In genomic region chr11:109258941-109259910, GRCm38 (mm10) we compare ENCODE assay signal across 12 mouse cellular contexts. TPM values are rescaled to one million over a fixed set of nuclear protein-coding genes. Genes with fewer than 3 reads are reported as not detected.
DNase-seq lines count a peak whose midpoint lies in the region; ATAC-seq lines count a peak whose summit lies in the region.
"Had no signal": no experiment of that assay in that cellular context is flagged by ENCODE, and none has a peak within 500 bp of the region (broad histone marks: within the 10 kb centered on the region; RNA-seq: fewer than 3 reads in every experiment).

No protein-coding gene starts in this region.

- no peaks in the 10 kb centered on the region for H3K4me1 ChIP-seq in forebrain, embryonic 16.5 days (replicated peaks; ENCODE audit: control insufficient read depth, insufficient read depth, low read length)
- no peaks in the 10 kb centered on the region for H3K4me1 ChIP-seq in forebrain, embryonic 11.5 days (replicated peaks; ENCODE audit: control insufficient read depth, insufficient read depth, low read length)
- H3K4me1 ChIP-seq in midbrain, embryonic 16.5 days (ENCODE audit: control insufficient read depth, insufficient read depth, low read length): peaks cover 5% of the 10 kb centered on the region
- H3K4me1 ChIP-seq: neural tube, embryonic 12.5 days had no signal

- DNase-seq in forebrain, embryonic 11.5 days (ENCODE audit: low spot score): no peak
- DNase-seq in R1 (ENCODE audit: low read depth, low spot score): peak; percentile 39
- DNase-seq in spleen, postnatal 4 days (ENCODE audit: low spot score in 2 of 2): no peak
- DNase-seq in kidney, postnatal 25 days: no peak
- DNase-seq: liver; lung, postnatal 4 days had no signal

- no peak overlapping the region for H3K4me3 ChIP-seq in forebrain, embryonic 16.5 days (replicated peaks; ENCODE audit: low read length)
- H3K4me3 ChIP-seq in forebrain, embryonic 11.5 days (ENCODE audit: low read depth, low read length): no peak overlapping the region
- no peak overlapping the region for H3K4me3 ChIP-seq in midbrain, embryonic 16.5 days (ENCODE audit: low read depth, low read length)
- H3K4me3 ChIP-seq: kidney, embryonic 15.5 days; neural tube, embryonic 12.5 days had no signal

- H3K4me2 ChIP-seq in forebrain, embryonic 16.5 days (ENCODE audit: low read length): no peak overlapping the region
- no peak overlapping the region for H3K4me2 ChIP-seq in forebrain, embryonic 11.5 days (ENCODE audit: low read depth, low read length, severe bottlenecking)
- no peak overlapping the region for H3K4me2 ChIP-seq in midbrain, embryonic 16.5 days (ENCODE audit: low read length)
- H3K4me2 ChIP-seq: kidney, embryonic 15.5 days; neural tube, embryonic 12.5 days had no signal

- 83% methylated on average over 32 of the region's 32 CpGs for WGBS in forebrain, embryonic 16.5 days
- 91% methylated on average over 32 of the region's 32 CpGs for WGBS in forebrain, embryonic 11.5 days
- WGBS in midbrain, embryonic 16.5 days: 77% methylated on average over 32 of the region's 32 CpGs

- no peaks in the 10 kb centered on the region for H3K27me3 ChIP-seq in forebrain, embryonic 16.5 days (replicated peaks; ENCODE audit: control insufficient read depth, insufficient read depth, low read length)
- no peaks in the 10 kb centered on the region for H3K27me3 ChIP-seq in forebrain, embryonic 11.5 days (ENCODE audit: control insufficient read depth, insufficient read depth, low read length)
- H3K27me3 ChIP-seq in midbrain, embryonic 16.5 days (ENCODE audit: control insufficient read depth, insufficient read depth, low read depth, low read length): no peaks in the 10 kb centered on the region
- H3K27me3 ChIP-seq: kidney, embryonic 15.5 days; neural tube, embryonic 12.5 days had no signal

- no peak overlapping the region for H3K9ac ChIP-seq in forebrain, embryonic 16.5 days (replicated peaks; ENCODE audit: low read depth, low read length)
- H3K9ac ChIP-seq in forebrain, embryonic 11.5 days (ENCODE audit: low read length): no peak overlapping the region
- no peak overlapping the region for H3K9ac ChIP-seq in midbrain, embryonic 16.5 days (ENCODE audit: low read depth, low read length)
- H3K9ac ChIP-seq: kidney, embryonic 15.5 days; neural tube, embryonic 12.5 days had no signal

- H3K27ac ChIP-seq in forebrain, embryonic 16.5 days (ENCODE audit: low read length): peak overlapping the region; percentile 16; the same call in 1 of the 2 replicates
- H3K27ac ChIP-seq in forebrain, embryonic 11.5 days (ENCODE audit: low read depth, low read length): no peak overlapping the region
- peak overlapping the region; percentile 61 for H3K27ac ChIP-seq in midbrain, embryonic 16.5 days (ENCODE audit: low read length)
- H3K27ac ChIP-seq: kidney, embryonic 15.5 days; neural tube, embryonic 12.5 days had no signal

- no peaks in the 10 kb centered on the region for H3K36me3 ChIP-seq in forebrain, embryonic 16.5 days (ENCODE audit: control insufficient read depth, insufficient read depth)
- H3K36me3 ChIP-seq in forebrain, embryonic 11.5 days (ENCODE audit: control insufficient read depth, insufficient read depth, low read length): no peaks in the 10 kb centered on the region
- H3K36me3 ChIP-seq in midbrain, embryonic 16.5 days (ENCODE audit: control insufficient read depth, insufficient read depth, low read length): 0 out of 2 replicates have a peak, but pooled peaks cover 5% of the 10 kb centered on the region
- H3K36me3 ChIP-seq: kidney, embryonic 15.5 days; neural tube, embryonic 12.5 days had no signal

- ATAC-seq in forebrain, embryonic 16.5 days: peak; percentile 57
- ATAC-seq in forebrain, embryonic 11.5 days (replicated peaks; ENCODE audit: low FRiP score): no peak
- peak; percentile 92 for ATAC-seq in frontal cortex, adult (ENCODE audit: low TSS enrichment)
- ATAC-seq in midbrain, embryonic 16.5 days: peak; percentile 64
- no peak for ATAC-seq in CD4-positive, CD25-positive, alpha-beta regulatory T cell, adult 4 months

- H3K9me3 ChIP-seq in forebrain, embryonic 16.5 days (ENCODE audit: control insufficient read depth, low read length): no peaks in the 10 kb centered on the region
- H3K9me3 ChIP-seq in forebrain, embryonic 11.5 days (ENCODE audit: control insufficient read depth, low read length): no peaks in the 10 kb centered on the region
- no peaks in the 10 kb centered on the region; the same call in 1 of the 2 replicates for H3K9me3 ChIP-seq in midbrain, embryonic 16.5 days (replicated peaks; ENCODE audit: control insufficient read depth, low read length, poor library complexity, severe bottlenecking)
- H3K9me3 ChIP-seq: kidney, embryonic 15.5 days; neural tube, embryonic 12.5 days had no signal

RNA-seq across cellular contexts. Expression of gene Rgs9, which starts 38.7 kb away (rescaled TPM):
- 8.0 and 9.7 TPM in 2 replicates for polyA plus RNA-seq in forebrain, embryonic 16.5 days (2015; fragmentation: Nextera tagmentation; extraction: Ambion mirVana)
- 1.4 and 1.6 TPM in 2 replicates for polyA plus RNA-seq in forebrain, embryonic 11.5 days (2014; fragmentation: Nextera tagmentation; extraction: Ambion mirVana)
- polyA plus RNA-seq in midbrain, embryonic 16.5 days (2015; fragmentation: Nextera tagmentation; extraction: Ambion mirVana): 17.5 and 18.8 TPM in 2 replicates
- 1 to 10 TPM; 4.2 to 6.9 TPM for polyA plus RNA-seq in CD4-positive, CD25-positive, alpha-beta regulatory T cell, adult 4 months (2017; shearing (Covaris generic))

Comparison
In these comparisons a context has a peak if more than half of its experiments do, and no peak if none do; other contexts are left out.
1. ATAC-seq: peak in forebrain, embryonic 16.5 days (single experiment), frontal cortex, adult (single experiment) and midbrain, embryonic 16.5 days (single experiment); none in forebrain, embryonic 11.5 days (single experiment) and CD4-positive, CD25-positive, alpha-beta regulatory T cell, adult 4 months (single experiment).